Mouse (Mus musculus): ENCODE data around the gene Phldb1.

The Phldb1 gene

DNA sequence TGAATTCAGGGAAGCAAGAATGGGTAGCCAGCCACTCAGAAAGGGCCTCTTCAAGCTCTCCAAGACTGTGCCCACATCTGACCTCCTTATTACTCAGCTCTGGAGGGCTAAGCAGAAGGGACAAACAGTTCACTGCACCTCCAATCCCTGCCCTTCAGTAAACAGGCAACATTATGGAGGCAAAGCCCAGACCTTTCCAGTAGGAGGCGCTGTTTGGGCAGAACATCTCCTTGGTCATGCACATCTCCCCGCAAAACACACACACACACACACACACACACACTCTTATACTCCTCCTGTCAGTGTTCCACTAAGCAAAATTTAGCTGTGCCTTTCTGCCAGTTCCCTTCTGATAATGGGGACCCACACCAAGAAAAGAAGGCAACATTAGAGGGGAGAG is 25.4 kb downstream of the Phldb1 start:
- no peak for ATAC-seq (ENCODE audit: low TSS enrichment)

DNA sequence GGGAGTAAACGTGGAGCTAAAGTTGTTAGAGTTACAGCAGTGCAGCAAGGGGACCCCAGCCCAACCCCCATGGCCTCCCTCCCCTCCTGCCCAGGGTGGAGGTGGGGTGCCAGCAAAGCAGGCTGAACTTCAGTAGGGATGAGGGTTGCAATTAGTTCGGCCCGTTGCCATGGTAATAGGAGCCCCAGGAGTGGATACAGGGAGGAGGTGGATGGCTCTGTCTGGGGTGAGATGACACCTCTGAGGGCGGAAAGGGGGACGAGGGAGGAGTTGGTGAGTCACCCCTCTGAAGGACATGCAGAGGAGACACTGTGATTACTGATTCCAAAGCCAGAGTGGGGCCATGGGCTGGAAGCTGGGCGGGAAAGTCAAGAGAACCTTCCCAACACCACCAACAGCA is 26.1 kb downstream of the Phldb1 start:
- ATAC-seq (ENCODE audit: low TSS enrichment), result peak; percentile 53; the same call in 1 of the 2 replicates

DNA sequence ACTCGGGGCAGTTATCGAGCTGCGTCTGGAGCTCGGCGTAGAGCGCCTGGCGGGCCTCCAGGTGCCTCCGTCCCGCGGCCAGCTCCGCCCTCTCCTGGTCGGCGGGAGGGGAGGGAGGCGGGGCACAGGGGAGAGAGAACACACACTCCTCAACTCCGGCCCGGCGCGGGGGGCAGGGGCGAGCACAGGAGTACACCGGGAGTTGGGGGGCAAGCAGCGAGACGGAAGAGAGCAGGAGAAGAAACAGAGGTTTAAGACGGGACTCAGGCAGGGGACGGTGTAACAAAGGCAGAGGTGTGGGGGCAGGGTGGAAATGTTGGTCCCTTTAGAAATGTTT is 26.6 kb downstream of the Phldb1 start:
- ATAC-seq (ENCODE audit: low TSS enrichment), result no peak

DNA sequence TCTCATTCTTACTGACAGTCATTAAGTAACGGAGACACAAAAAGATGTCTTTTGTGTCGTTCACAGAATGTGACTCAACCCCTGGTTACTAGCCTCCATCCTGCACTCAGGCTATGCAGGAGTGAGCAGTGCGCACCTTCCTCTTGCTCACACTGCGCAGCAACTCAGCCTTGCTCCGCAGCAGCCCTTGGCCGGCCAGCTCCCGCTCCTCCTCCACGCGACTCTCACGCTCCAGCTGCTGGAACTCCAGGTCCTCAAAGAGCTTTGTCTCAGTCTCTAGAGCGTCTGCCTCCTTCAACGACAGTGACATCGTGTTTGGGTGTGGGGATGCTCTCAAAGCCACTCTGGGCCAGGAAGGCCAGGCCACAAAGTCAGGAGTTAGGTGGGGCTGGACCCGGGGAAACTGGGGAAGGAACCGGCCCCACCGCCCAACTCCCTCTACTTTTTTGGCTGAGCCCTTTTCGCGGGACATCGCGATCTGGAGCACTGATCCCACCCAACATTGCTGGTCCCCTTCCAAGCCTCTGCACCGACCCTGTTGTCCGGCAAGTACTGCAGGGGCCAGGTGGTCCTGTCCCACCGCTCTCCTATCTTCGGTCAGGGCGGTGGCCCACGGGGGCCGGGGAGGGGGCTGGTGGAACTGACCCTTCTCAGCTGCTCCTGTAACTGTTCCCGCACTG is 27.1 kb downstream of the Phldb1 start:
- peak; percentile 36; the same call in 1 of the 2 replicates for ATAC-seq (ENCODE audit: low TSS enrichment)

DNA sequence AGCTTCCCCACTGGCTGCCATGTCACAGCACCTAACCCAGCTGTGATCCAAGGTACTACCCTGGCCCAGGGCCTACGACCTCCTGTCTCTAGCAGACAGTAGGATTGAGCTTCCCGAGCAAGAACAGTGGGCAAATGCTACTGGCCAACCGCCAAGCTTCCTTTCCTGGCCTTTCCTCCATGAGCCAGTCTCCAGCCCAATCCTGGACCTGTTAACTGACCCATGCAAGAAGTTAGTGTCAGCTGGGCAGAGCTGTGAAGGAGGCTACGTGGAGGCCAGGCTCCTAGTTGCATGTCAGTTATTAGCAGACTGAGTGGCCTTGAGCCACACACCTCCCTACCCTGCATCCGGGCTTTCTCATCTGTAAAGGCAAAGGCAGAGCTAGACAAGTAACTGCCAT is 35.3 kb downstream of the Phldb1 start:
- no peak for ATAC-seq (ENCODE audit: low TSS enrichment)

DNA sequence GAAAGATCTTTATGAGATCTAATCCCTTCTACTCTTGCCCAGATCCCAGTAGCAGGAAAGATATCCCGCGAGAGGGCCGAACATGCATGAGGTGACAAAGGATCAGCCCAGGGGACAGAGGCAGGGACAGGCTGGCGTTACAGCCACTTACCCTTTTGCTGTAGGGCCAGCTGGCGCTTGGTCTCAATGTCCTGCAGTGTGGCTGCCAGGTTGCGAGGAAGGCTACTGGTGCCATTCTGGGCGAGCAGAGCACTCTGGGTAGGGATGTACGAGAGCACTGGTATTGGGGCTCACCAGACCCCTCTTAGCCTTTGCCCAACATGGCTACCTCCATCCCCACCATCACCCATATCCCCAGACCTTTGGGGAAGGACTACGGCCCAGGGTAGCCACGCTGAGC is 35.8 kb downstream of the Phldb1 start:
- ATAC-seq (ENCODE audit: low TSS enrichment), result no peak

DNA sequence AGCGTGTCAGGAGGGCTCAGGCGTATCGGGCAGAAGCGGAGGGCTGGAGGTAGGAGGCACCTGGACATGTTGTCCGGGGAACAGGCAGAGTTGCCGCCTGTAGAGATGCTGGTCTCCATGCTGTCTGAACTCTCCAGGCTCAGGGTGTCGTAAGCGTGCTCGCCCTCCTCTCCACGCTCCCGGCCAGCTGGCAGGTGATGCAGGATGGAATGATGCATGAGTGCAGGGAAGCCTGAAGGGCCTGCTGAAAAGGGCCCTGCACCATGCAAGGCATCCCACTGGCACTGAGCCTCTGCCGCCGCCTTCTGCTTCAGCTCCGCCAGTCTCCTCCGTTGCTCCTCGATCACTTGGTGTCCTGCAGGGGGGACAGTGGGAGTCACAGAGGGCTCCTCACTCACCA is 37.1 kb downstream of the Phldb1 start:
- ATAC-seq (ENCODE audit: low TSS enrichment), result no peak

DNA sequence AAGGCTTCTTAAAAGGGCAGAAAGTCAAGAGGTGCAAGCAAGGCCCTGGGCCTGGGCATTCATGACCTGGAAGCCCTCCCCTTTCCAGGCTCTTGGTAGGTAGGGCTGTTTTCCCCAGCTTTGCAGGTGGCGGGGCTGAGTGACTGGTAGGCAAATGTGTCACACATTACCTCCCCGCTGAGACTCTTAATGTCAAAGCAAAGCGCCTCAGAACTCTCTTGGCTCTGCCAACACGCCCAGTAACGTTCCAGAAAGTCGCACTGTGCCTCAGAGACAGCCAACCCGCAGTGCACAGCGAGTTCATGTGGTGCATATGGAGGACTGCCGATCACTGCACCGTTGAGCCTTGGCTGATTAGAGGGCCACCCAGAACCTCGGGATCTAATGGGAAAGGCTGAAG is 41.9 kb downstream of the Phldb1 start:
- ATAC-seq (ENCODE audit: low TSS enrichment), result no peak

DNA sequence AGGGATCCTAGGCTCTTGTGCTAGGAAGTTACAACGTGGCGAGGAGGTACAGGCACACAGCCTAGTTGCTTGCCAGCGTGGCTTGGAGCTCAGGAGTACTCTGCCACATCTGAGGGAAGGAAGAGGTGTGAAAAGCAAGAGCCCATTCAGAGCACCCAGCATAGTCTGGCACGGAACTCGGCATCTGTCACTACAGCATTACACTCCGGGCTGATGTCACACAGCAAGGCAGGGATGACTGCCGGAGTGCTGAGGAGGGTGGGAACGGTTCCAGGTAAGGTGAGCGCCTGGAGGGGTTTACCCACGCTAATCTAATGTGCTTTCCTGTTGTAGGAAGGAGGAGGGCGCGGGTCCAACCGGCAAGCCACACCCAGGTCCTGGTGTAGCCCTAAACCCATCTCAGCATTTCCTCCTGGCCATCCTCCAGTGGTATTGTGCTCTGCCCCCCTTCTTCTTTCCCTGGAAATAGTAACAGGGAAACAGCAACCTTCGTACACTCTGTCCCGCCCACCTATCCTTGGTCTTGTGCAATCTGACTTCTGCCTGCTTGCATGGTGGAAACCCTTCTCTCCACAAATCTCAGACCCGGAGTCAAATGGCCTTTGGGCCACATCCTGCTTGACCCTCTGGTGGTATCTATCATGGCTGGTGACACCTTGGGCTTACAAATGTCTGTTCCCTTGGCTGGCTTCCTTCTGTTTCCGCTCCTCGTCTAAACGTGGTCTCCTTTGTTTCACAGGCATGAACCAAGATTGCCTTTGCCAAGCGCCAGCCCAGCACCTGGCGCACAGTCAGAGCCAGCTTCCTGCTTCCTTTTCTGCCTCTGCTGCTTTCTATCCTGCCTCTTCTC is 43.1 kb downstream of the Phldb1 start:
- peak; percentile 90 for ATAC-seq (ENCODE audit: low TSS enrichment)

DNA sequence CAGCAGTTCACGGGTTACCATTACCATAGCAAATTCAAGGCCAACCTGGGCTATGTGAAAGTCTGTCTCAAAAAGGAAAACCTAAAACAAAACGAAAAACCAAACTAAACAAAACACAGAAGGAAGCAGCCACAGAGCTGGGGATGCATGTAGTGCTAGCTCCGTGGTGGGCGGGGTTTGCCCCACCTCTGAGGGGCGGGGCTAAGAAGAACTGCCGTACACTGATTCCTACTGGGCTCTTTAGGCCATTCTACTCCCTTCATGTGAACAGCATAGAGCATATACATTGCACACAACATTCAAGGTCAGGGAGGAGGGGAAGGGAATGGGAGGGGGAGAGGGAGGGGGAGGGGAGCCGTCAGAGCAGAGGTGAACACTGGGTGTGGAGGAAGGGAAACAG is 44.4 kb downstream of the Phldb1 start:
- no peak for ATAC-seq (ENCODE audit: low TSS enrichment)

DNA sequence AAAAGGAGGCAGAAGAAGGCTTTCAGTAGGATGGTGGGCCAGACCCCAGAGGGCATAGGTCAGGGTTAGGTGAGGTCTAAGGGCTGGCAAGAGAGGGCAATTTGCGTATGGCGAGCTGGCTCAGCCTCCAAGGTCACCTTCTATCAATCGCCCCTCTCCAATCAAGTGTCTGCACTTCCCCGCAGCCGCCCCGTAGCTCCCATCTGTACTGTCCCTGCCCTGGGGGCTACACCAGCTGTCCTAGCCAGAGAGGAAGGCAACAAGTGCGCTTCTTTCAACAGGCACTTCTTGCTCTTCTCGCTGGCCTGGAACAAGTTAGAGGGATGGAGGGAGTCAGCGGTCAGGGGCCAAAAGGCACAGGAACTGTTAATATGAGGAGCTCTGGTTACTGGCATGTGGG is 47.0 kb downstream of the Phldb1 start:
- no peak for ATAC-seq (ENCODE audit: low TSS enrichment)

DNA sequence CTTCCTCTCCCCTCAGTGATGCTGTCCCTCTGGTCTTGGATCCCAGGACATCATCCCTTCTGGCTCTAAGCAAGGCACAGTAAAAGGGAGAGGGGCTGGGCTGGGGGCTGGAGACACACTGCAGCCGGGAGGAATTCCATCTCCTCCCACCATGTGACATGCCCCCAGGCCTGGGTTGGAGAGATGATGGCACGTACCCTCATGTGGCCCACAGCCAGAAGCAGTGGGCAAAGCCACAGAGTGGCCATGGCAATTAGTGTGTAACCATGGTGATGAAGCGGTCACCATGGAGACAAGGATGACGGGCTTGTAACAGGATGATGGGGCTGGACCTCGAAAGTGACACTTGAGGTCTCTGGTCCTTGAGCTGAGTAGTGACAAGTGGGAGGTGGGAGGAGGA is 48.4 kb downstream of the Phldb1 start:
- no peak for ATAC-seq (ENCODE audit: low TSS enrichment)

DNA sequence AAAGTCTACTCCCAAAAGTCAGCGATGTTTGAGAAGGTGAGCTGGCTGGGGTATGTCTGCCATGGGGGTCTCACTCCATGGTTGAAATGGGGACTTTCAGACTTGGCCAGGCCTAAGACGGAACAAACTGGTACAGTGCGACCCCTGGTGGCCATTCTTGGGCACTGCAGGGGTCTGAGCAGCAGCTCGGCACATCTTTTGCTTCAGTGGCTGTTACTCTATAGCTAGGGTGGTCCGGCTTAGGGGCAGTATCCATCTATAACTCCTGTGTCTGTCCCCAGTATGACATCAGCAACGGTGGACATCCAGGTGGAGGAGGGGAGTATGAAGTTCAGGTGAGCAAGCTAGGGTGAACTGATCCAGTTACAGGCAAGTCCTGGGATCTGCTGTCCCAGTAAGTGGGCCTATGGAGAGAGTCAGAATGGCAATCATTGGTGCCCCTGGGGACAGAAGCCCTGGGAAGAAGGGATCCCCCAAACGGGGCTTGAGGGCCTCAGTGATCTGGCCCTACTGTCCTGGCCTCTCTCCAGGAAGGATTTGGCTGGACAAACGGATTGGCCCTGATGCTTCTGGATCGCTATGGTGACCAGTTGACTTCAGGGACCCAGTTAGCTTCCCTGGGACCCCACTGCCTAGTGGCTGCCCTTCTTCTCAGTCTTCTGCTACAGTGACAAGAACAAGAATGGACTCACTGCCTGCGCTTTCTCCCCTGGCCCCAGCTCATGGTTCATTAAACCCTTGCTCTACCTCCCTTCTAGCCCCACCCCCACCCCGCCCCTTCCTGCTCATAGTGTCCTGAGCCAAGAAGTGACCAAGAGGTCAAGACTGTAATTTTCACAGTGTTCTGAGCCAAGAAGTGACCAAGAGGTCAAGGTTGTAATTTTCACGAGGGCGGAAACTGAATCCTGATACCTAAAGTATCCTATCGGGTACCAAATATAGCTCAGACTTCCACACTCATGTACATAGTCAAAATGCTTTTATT is 49.4 kb downstream of the Phldb1 start:
- 0 out of 2 replicates have a peak, but pooled peaks have one; percentile 16 for ATAC-seq (ENCODE audit: low TSS enrichment)

DNA sequence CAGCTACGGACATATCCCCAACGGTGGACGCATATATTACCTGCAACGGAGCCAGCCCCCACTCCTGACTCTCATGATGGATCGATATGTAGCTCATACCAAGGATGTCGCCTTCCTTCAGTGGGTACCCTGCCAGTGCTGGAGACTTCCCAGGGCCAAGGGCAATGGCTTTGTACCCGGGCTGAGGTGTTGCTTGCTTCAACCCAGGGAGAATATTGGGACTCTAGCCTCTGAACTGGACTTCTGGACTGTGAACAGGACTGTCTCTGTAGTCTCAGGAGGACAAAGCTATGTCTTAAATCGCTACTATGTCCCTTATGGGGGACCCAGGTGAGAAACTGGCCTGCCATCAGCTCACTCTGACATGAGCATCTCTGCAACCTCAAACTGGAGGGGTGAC is 52.0 kb downstream of the Phldb1 start:
- ATAC-seq (ENCODE audit: low TSS enrichment), result no peak

DNA sequence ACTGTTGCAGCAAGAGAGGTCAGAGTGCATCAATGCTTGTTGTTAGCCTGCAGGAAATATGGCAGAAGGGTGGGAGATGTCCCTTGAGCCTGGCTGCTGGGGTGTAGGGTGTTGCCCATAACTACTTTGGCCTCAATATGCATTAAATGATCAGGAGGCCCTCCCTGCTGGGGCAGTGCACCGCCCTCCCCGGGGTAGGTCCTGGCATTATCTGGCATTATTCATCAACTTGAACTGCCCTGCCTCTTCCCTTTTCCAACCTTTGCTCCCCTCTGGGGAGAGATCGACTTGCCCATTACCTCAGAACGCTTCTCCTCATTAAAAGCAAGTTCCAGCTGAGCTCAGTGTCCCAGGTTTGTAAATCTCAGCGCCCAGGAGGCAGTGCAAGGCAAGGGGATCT is 55.4 kb downstream of the Phldb1 start:
- ATAC-seq (ENCODE audit: low TSS enrichment), result no peak

DNA sequence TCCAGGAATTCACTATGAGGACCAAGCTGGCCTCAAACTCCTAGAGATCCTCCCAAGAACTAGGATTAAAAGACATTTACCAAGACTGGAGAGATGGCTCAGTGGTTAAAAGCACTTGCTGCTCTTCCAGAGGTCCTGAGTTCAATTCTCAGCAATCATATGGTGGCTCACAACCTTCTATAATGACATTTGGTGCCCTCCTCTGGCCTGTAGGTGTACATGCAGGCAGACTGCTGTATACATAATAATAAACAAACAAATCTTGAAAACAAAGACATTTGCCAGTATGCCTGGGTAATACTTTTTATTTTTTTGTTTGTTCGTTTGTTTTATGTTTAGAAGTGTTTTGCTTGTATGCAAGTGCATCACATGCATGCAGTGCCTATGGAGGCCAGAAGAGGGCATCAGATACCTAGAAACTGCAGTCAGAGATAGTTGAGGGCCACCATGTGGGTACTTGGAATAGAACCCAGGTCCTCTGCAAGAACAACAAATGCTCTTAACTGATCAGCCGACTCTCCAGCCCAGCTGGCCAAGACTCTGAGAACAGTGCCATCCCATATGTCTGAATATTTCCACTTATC is 56.6 kb downstream of the Phldb1 start:
- ATAC-seq (ENCODE audit: low TSS enrichment), result no peak

DNA sequence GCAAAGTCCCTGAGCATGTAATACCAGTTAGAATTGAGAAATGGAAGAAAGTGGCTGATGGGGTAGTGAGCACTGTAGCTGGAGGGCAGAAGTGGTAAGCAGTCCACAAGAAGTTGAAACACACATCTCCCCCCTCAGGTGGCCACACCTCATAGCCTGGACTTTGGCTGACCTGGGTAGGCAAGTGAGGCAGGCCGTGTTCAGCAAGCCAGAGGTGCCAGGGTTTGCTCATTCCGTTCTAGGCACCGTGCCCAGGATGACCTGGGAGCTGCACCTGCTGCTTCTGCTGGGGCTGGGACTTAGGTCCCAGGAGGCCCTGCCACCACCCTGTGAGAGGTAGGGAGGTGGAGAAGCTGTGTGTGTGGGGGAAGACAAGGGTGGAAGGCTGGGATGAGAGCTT is 62.0 kb downstream of the Phldb1 start, which contains the start of gene Treh:
Gene Treh (plus strand): TSS at position 229 of the 400 bp plus-strand sequence.
- no peak for ATAC-seq (ENCODE audit: low TSS enrichment)

DNA sequence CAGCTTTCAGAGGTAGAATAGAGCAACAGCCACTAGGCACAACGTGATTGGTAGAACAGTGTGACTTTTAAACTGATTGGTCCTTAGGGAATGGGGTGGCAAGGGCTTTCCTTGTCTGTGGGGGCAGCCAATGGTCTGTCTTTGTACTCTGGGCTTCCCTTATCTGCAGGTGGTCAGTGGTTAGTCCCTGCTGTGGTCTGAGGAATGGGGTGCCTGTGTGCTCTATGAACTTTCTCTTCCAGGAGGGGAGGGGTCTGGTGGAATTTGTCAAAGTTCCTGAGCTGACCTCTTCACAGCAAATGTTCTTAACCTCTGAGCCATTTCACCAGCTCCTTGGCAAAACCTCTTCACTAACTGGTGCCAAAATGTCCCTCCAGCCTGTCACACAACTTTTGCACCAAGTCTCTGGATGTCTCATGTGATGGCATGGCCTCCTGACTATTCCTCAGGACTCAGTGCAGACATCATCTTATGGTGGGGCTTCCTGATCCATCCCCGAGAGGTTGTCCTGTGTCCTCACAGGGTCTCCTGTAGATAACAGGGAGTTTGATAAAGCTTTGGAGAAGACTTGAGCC is 62.6 kb downstream of the Phldb1 start:
- no peak for ATAC-seq (ENCODE audit: low TSS enrichment)

DNA sequence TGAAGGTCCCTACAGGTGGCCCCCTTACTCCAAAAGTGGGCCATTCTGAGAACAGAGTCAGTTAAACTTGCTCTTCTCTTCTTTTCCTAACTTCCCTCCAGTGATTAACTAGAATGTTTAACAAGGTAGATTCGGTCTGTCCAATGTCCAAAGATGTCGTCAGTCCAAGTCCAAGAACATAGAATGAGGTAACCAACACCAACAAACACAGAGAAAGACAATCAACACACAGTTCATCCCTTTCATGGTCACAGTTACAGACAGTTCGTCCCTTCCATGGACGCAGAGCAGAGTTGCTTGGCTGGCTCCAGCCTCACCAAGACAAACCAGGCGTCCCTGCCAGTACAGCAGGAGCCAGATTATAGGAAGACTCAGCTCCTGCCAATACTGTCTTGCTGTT is 63.6 kb downstream of the Phldb1 start:
- no peak for ATAC-seq (ENCODE audit: low TSS enrichment)

DNA sequence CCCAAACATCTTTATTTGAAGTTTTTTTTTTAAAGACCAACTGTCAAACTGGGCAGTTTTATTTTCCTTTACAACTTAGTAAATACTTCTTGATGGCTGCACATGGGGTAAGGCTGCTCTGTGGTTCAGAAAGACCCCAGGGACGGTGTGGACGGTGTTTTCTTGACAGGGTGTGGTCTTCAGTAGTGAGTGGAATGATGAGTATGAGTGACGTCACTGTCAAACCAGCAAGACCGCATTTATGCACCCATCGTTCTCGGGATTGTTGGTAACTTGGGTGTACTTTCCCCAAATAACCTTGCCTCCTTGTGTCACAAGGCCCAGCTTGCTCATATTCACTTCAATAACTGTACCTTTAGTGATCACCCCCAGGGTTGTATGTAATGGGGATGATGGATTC is 71.3 kb downstream of the Phldb1 start:
- ATAC-seq (ENCODE audit: low TSS enrichment), result no peak
